Mouse (Mus musculus) ES-E14 (cell line): ENCODE data around the gene Pttg1.

Experiments used
- CHD2 ChIP-seq: IDR thresholded peaks from 2 replicates; pipeline ENCODE4 v1.6.1; 2014; ENCODE audit warnings: mild to moderate bottlenecking, low read depth, low read length, inconsistent platforms
- HCFC1 ChIP-seq: IDR thresholded peaks from 2 replicates; pipeline ENCODE4 v1.6.1; 2012; ENCODE audit warnings: low read length, inconsistent platforms, borderline replicate concordance; ENCODE audit not compliant: insufficient read depth
- MAFK ChIP-seq: IDR thresholded peaks from 2 replicates; pipeline ENCODE4 v1.6.1; 2014; ENCODE audit warnings: mild to moderate bottlenecking, low read depth, low read length, inconsistent platforms; ENCODE audit not compliant: insufficient read depth
- ZNF384 ChIP-seq: IDR thresholded peaks from 2 replicates; pipeline ENCODE4 v1.6.1; 2012; ENCODE audit warnings: low read depth, low read length, inconsistent platforms

DNA sequence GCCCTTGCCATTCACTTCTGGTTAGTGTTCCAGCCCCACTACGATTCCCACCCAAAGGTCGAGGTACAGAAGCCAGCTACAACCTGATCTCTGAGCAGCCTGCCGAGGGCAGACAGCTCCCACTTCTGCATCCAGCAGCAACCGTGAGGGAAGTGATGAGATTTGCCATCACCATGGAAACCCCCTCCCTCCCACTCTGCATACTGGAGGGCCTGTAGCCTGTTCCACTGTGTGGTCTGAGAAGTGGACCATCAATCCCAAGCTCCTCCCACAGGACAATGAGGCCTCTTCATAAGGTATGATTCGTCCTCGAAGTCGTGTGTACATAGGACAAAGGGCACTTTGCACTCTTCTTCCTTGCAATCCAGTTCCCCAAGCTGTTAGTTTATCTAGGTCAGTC, 8.8 kb downstream of the Pttg1 start:
- TF ChIP-seq CHD2 (no peak), MAFK (no peak), ZNF384 (no peak), HCFC1 (no peak)
